Mouse (Mus musculus) urinary bladder, postnatal 4 days (tissue): ENCODE data around the gene Zbtb18.
"Not testable (repeated sequence)": the region's sequence is repeated elsewhere in the genome, so short reads cannot be mapped to it uniquely, and the experiment has no call there.

Experiments
- DNase-seq, 2 experiments: peaks; one replicate each; pipeline ENCODE4 v3.0.0; 2021 to 2022; ENCODE audit warnings: low spot score in 2 of 2

Zbtb18 gene

GRCm38 (mm10) chr1:177447086-177447485 lies 4.9 kb downstream of the Zbtb18 start:
- peak in 1 of 2 experiments; percentile 49 for DNase-seq

GRCm38 (mm10) chr1:177447541-177448111 lies 5.5 kb downstream of the Zbtb18 start:
- DNase-seq = peak in 1 of 2 experiments; percentile 30

GRCm38 (mm10) chr1:177448121-177448561 lies 6.0 kb downstream of the Zbtb18 start:
- peak in 1 of 2 experiments; percentile 57 for DNase-seq

- DNase-seq = no peak
Measured at GRCm38 (mm10) chr1:177448921-177449320, 6.8 kb downstream of the Zbtb18 start.

GRCm38 (mm10) chr1:177449857-177450256 lies 7.7 kb downstream of the Zbtb18 start:
- DNase-seq = not testable (repeated sequence)

- peak in 1 of 2 experiments; percentile 6 for DNase-seq
Measured at GRCm38 (mm10) chr1:177451041-177451440, 8.9 kb downstream of the Zbtb18 start.

- peak in 1 of 2 experiments; percentile 9 for DNase-seq
Measured at GRCm38 (mm10) chr1:177451991-177452431, 9.9 kb downstream of the Zbtb18 start.

- no peak for DNase-seq
Measured at GRCm38 (mm10) chr1:177452987-177453386, 10.8 kb downstream of the Zbtb18 start.

- peak in 1 of 2 experiments; percentile 12 for DNase-seq
Measured at GRCm38 (mm10) chr1:177453806-177454205, 11.7 kb downstream of the Zbtb18 start.

- no peak for DNase-seq
Measured at GRCm38 (mm10) chr1:177454492-177454891, 12.3 kb downstream of the Zbtb18 start.

GRCm38 (mm10) chr1:177455466-177455865 lies 13.3 kb downstream of the Zbtb18 start:
- DNase-seq = no peak

- DNase-seq = peak in 1 of 2 experiments; percentile 38
Measured at GRCm38 (mm10) chr1:177456208-177456607, 14.1 kb downstream of the Zbtb18 start.

- DNase-seq = peak in 1 of 2 experiments; percentile 47
Measured at GRCm38 (mm10) chr1:177456772-177457171, 14.6 kb downstream of the Zbtb18 start.

GRCm38 (mm10) chr1:177457981-177458380 lies 15.8 kb downstream of the Zbtb18 start:
- DNase-seq = peak in 1 of 2 experiments; percentile 42

GRCm38 (mm10) chr1:177458456-177459389 lies 16.6 kb downstream of the Zbtb18 start:
- peak in 1 of 2 experiments; percentile 45 for DNase-seq

GRCm38 (mm10) chr1:177459536-177459935 lies 17.4 kb downstream of the Zbtb18 start:
- DNase-seq = no peak

- DNase-seq = no peak
Measured at GRCm38 (mm10) chr1:177467150-177467549, 25.0 kb downstream of the Zbtb18 start.

- DNase-seq = no peak
Measured at GRCm38 (mm10) chr1:177468436-177468835, 26.3 kb downstream of the Zbtb18 start.

GRCm38 (mm10) chr1:177470091-177470490 lies 27.9 kb downstream of the Zbtb18 start:
- DNase-seq = no peak

- DNase-seq = no peak
Measured at GRCm38 (mm10) chr1:177470951-177471350, 28.8 kb downstream of the Zbtb18 start.

- no peak for DNase-seq
Measured at GRCm38 (mm10) chr1:177475542-177476197, 33.5 kb downstream of the Zbtb18 start.

GRCm38 (mm10) chr1:177478578-177478977 lies 36.4 kb downstream of the Zbtb18 start:
- DNase-seq = no peak
